Mouse (Mus musculus) kidney, adult 2 months (tissue): Measurements from ENCODE around the gene Psmc5. TPM values are rescaled to one million over a fixed set of nuclear protein-coding genes. Genes with fewer than 3 reads are reported as not detected.
A peak's percentile ranks its signal among the peaks of the same experiment; 100 is the strongest.
"Not testable (repeated sequence)": the region's sequence is repeated elsewhere in the genome, so short reads cannot be mapped to it uniquely, and the experiment has no call there.

Experiments
- DNase-seq: peaks from one replicate; pipeline ENCODE4 v3.0.0; 2021
- H3K27ac ChIP-seq: fragments of 200-500 bp; 2 replicates; pipeline ENCODE4 v1.5.1; 2012; ENCODE audit warnings: low read depth, low read length, control low read depth, inconsistent platforms; ENCODE audit not compliant: insufficient read depth
- H3K27me3 ChIP-seq: fragments of 200-500 bp; replicated peaks from 2 replicates; pipeline ENCODE4 v1.6.1; 2012; ENCODE audit warnings: mild to moderate bottlenecking, moderate library complexity, low read length, inconsistent platforms; ENCODE audit not compliant: control insufficient read depth, insufficient read depth
- H3K36me3 ChIP-seq: fragments of 200-500 bp; 2 replicates; pipeline ENCODE4 v1.6.1; 2012; ENCODE audit warnings: mild to moderate bottlenecking, moderate library complexity, low read length, inconsistent platforms; ENCODE audit not compliant: control insufficient read depth, insufficient read depth
- H3K4me1 ChIP-seq: fragments of 200-500 bp; 2 replicates; pipeline ENCODE4 v1.6.1; 2011; ENCODE audit warnings: low read length; ENCODE audit not compliant: control insufficient read depth, insufficient read depth
- H3K4me3 ChIP-seq: fragments of 200-500 bp; 2 replicates; pipeline ENCODE4 v1.5.1; 2011; ENCODE audit warnings: mild to moderate bottlenecking, low read depth, low read length, control low read depth; ENCODE audit not compliant: insufficient read depth
- CTCF ChIP-seq: fragments of 200-500 bp; conservative IDR thresholded peaks from 2 replicates; pipeline ENCODE4 v1.5.1; 2011; ENCODE audit warnings: low read depth, mild to moderate bottlenecking, control low read depth, low read length, moderate library complexity, mixed read lengths; ENCODE audit not compliant: insufficient read depth, insufficient read length
- POLR2A ChIP-seq: fragments of 200-500 bp; IDR thresholded peaks from one replicate; pipeline ENCODE4 v1.6.1; 2011; ENCODE audit warnings: low read depth, low read length, control low read depth
- whole genome bisulfite sequencing: fragments of 180-500 bp; shearing (Covaris S2); methylation state at CpG from one replicate; pipeline ENCODE4 v1.1.7; 2018; 5-methylcytosine and 5-hydroxymethylcytosine counted together
- polyA plus RNA-seq: library from polyadenylated mRNA; depleted of rRNA; stranded (reverse); fragments of >200 nt; gene quantifications from 2 replicates; pipeline ENCODE4 v1.2.3, GENCODE M21; 2012

The Psmc5 gene
- polyA plus RNA-seq, 1 experiment = 66.9 TPM

DNA sequence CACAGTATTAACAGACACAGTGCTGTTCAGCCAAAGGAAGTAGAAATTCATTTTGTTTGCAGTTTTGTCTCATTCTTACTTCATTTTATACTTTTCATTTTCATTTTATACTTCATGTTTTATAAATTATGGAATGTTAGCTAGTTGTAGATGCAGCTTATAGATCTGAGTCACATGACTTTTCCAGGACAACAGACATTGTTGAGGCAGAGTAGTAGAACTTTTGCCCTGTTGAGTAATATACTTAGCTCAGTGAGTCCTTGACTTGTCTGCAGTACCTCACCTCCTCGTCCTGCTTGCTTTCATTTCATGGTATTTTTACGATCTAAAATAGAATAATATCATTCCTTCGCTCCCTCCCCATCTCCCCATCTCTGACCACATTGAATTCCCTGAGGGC, 35.4 kb upstream of the Psmc5 start:
- no peak overlapping the region for H3K27ac ChIP-seq
- H3K36me3 ChIP-seq = no peaks in the 10 kb centered on the region
- H3K4me3 ChIP-seq = no peak overlapping the region
- TF ChIP-seq CTCF (no peak), POLR2A (no peak)
- DNase-seq = no peak
- H3K4me1 ChIP-seq = peaks cover 5% of the 10 kb centered on the region; the same call in 1 of the 2 replicates
- WGBS = 70% methylated on average over 3 of the region's 3 CpGs
- no peaks in the 10 kb centered on the region for H3K27me3 ChIP-seq

DNA sequence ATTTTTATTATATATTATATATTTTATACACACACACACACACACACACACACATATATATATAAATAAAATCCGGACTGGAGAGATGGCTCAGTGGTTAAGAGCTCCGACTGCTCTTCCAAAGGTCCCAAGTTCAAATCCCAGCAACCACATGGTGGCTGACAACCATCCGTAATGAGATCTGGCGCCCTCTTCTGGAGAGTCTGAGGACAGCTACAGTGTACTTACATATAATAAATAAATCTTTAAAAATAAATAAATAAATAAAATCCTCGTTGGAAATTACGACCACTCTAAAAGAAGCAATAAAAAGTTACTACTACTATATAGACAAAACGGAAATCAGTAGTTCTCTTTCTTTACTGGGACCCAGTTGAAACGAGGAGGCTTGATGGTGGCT, 22.0 kb upstream of the Psmc5 start:
- not testable (repeated sequence) for DNase-seq, H3K4me1 ChIP-seq, H3K27me3 ChIP-seq, H3K4me3 ChIP-seq, H3K27ac ChIP-seq
- peaks cover 16% of the 10 kb centered on the region for H3K36me3 ChIP-seq
- 78% methylated on average over 8 of the region's 8 CpGs for WGBS

DNA sequence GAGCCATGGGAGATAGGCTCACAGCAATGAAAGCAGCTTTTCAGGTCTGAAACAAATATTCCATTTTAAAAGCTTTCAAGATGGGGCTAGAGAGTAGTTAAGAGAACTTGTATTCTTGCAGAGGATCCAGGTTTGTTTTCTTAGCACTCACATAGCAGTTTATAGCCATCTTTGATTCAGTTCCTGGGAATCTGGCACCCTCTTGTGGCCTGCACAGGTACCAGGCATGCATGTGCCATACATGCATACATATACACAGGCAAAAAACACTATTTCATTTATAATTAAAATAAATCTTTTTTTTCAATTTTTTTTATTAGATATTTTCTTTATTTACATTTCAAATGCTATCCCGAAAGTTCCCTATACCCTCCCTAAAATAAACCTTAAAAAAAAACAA, 9.1 kb upstream of the Psmc5 start:
- peaks cover 9% of the 10 kb centered on the region; the same call in 1 of the 2 replicates for H3K4me1 ChIP-seq
- peak; percentile 28 for DNase-seq
- H3K27ac ChIP-seq = no peak overlapping the region
- peak; percentile 54 for TF ChIP-seq CTCF
- TF ChIP-seq POLR2A = no peak
- no peak overlapping the region for H3K4me3 ChIP-seq
- peaks cover 17% of the 10 kb centered on the region for H3K36me3 ChIP-seq
- WGBS = 98% methylated on average over 1 of the region's 1 CpGs
- no peaks in the 10 kb centered on the region for H3K27me3 ChIP-seq

DNA sequence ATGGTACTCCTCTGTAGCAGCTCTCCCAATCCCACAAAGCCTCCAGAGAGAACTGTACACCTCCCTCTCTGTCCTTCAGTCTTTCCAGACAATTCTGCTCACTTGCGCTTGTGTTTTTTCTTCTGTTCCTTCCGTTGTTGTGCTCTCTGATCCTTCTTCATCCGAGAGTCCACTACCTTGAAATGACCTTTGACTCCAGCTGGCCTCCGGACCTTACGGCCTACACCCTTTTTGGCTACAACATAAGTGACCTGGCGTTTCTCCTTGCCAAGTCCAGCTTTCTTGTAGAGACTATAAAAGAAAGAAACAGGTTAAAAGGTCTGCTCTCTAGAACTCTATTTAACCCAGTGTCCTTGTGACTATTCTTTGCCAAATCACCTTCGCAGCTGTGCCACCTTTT, 6.6 kb upstream of the Psmc5 start:
- Histone ChIP-seq H3K4me3 (no peak overlapping the region), H3K36me3 (peaks cover 14% of the 10 kb centered on the region), H3K27ac (peak overlapping the region; percentile 41; the same call in 1 of the 2 replicates), H3K27me3 (no peaks in the 10 kb centered on the region), H3K4me1 (peaks cover 9% of the 10 kb centered on the region; the same call in 1 of the 2 replicates)
- TF ChIP-seq CTCF = no peak
- no peak for TF ChIP-seq POLR2A
- peak; percentile 80 for DNase-seq
- 61% methylated on average over 7 of the region's 7 CpGs for WGBS

DNA sequence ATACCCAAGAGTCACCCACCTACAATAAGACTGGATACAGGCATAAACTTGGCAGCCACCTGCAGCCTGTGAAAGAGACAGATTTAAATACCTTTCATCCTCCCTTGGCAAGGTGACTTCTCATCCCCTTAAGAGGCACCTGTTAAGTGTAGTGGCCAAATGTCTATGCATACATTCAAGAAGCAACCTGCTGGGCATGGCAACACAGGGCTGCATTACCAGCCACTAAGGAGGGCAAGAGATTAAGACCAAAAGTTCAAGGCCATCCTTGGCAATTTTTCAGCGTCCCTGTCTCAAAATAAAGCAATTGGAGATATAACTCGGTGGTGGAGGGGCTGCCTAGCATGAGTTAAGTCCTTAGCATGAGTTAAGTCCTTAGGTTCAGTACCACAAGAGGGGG, 1.2 kb upstream of the Psmc5 start:
- Histone ChIP-seq H3K27me3 (no peaks in the 10 kb centered on the region), H3K4me3 (no peak overlapping the region), H3K36me3 (no peaks in the 10 kb centered on the region; the same call in 1 of the 2 replicates), H3K4me1 (peaks cover 1% of the 10 kb centered on the region; the same call in 1 of the 2 replicates), H3K27ac (no peak overlapping the region)
- 13% methylated on average over 2 of the region's 2 CpGs for WGBS
- DNase-seq = no peak
- no peak for TF ChIP-seq POLR2A
- no peak for TF ChIP-seq CTCF

DNA sequence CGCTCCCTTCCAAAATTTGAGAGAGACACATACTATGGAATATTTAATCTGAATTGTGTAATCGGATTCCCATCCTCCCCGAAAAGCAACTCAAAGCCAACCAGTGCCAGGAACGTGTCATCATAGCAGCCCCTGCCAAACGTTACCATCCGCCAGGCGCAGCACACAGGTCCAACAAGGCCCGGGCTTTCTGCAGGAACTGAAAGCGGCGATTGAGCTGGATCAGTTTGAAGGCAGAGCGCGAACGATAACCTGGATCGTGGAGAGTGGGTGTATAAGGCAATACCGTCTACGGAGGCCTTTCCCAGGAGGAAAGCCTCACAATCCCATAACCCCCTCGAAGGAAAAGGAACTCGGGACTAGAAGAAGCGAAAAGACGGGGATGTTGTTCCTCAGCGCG, 780 bp upstream of the Psmc5 start:
- Histone ChIP-seq H3K27me3 (no peaks in the 10 kb centered on the region), H3K27ac (no peak overlapping the region), H3K36me3 (no peaks in the 10 kb centered on the region; the same call in 1 of the 2 replicates), H3K4me3 (peak overlapping the region; percentile 73), H3K4me1 (no peaks in the 10 kb centered on the region)
- no peak for TF ChIP-seq CTCF
- TF ChIP-seq POLR2A = no peak
- 1% methylated on average over 22 of the region's 22 CpGs for WGBS
- DNase-seq = no peak

DNA sequence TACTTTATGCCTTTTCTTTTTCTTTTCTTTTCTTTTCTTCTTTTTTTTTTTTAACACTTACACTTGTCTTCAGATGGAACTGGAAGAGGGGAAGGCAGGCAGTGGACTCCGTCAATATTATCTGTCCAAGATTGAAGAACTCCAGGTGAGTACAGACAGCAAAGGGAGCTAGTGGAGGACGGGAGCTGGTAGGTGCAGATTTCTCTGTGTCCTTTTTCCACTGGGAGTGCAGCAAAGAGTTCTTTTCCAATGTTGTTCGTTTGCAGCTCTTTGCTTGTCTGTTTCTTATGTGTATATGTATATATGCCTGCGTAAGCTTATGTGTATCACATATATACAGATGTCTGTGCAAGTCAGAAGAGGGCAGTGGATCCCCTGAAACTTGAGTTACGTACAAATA, 821 bp downstream of the Psmc5 start:
- Histone ChIP-seq H3K36me3 (no peaks in the 10 kb centered on the region), H3K27ac (no peak overlapping the region), H3K4me1 (no peaks in the 10 kb centered on the region), H3K27me3 (no peaks in the 10 kb centered on the region), H3K4me3 (peak overlapping the region; percentile 72)
- peak; percentile 64 for DNase-seq
- WGBS = 47% methylated on average over 5 of the region's 5 CpGs
- TF ChIP-seq CTCF (no peak), POLR2A (no peak)
